Mouse (Mus musculus): ENCODE data around the gene Tlcd1. TPM values are rescaled to one million over a fixed set of nuclear protein-coding genes. Genes with fewer than 3 reads are reported as not detected.

The Tlcd1 gene
- polyA plus RNA-seq, 1 experiment from 2014 or later: 9.4 TPM

Small RNA genes lying within 50 kb of the gene (microRNA-seq; reads per million reads assigned to microRNA genes)
- 0.81 reads per million for gene Mir7653

Other genes starting within 250 kb of the Tlcd1 start
- gene Sez6, start 245.9 kb upstream of the Tlcd1 start, polyA plus RNA-seq (2016; fragmentation: Nextera tagmentation; extraction: Ambion mirVana): 47.3 and 48.7 TPM in 2 replicates
- 30.6 and 30.7 TPM in 2 replicates for gene Phf12, start 194.0 kb upstream of the Tlcd1 start, polyA plus RNA-seq (2016; fragmentation: Nextera tagmentation; extraction: Ambion mirVana)
- gene Dhrs13, start 144.4 kb upstream of the Tlcd1 start, polyA plus RNA-seq (2016; fragmentation: Nextera tagmentation; extraction: Ambion mirVana): 24.2 and 24.8 TPM in 2 replicates
- 65.2 and 73.2 TPM in 2 replicates for gene Flot2, start 138.8 kb upstream of the Tlcd1 start, polyA plus RNA-seq (2016; fragmentation: Nextera tagmentation; extraction: Ambion mirVana)
- gene Eral1, start 96.3 kb upstream of the Tlcd1 start, polyA plus RNA-seq (2016; fragmentation: Nextera tagmentation; extraction: Ambion mirVana): 31.5 and 31.8 TPM in 2 replicates
- gene Fam222b, start 82.1 kb upstream of the Tlcd1 start, polyA plus RNA-seq (2016; fragmentation: Nextera tagmentation; extraction: Ambion mirVana): 24.3 and 28.0 TPM in 2 replicates
- gene Traf4, start 11.1 kb upstream of the Tlcd1 start, polyA plus RNA-seq (2016; fragmentation: Nextera tagmentation; extraction: Ambion mirVana): 149 and 152 TPM in 2 replicates
- gene Nek8, start within 50 bp of the Tlcd1 start, polyA plus RNA-seq (2016; fragmentation: Nextera tagmentation; extraction: Ambion mirVana): 10.7 and 12.9 TPM in 2 replicates
- gene Rpl23a, start 6.9 kb downstream of the Tlcd1 start, polyA plus RNA-seq (2016; fragmentation: Nextera tagmentation; extraction: Ambion mirVana): 894 and 983 TPM in 2 replicates
- gene Rab34, start 11.7 kb downstream of the Tlcd1 start, polyA plus RNA-seq (2016; fragmentation: Nextera tagmentation; extraction: Ambion mirVana): 75.2 and 81.0 TPM in 2 replicates
- gene Proca1, start 16.7 kb downstream of the Tlcd1 start, polyA plus RNA-seq (2016; fragmentation: Nextera tagmentation; extraction: Ambion mirVana): 2.8 and 3.0 TPM in 2 replicates
- 55.2 and 58.0 TPM in 2 replicates for gene Sdf2, start 69.0 kb downstream of the Tlcd1 start, polyA plus RNA-seq (2016; fragmentation: Nextera tagmentation; extraction: Ambion mirVana)
- gene Supt6, start 69.3 kb downstream of the Tlcd1 start, polyA plus RNA-seq (2016; fragmentation: Nextera tagmentation; extraction: Ambion mirVana): 39.9 and 44.1 TPM in 2 replicates
- 80.4 and 80.7 TPM in 2 replicates for gene 2610507B11Rik, start 85.0 kb downstream of the Tlcd1 start, polyA plus RNA-seq (2016; fragmentation: Nextera tagmentation; extraction: Ambion mirVana)
- gene BC030499, start 114.1 kb downstream of the Tlcd1 start, polyA plus RNA-seq (2016; fragmentation: Nextera tagmentation; extraction: Ambion mirVana): 0.34 and 0.51 TPM in 2 replicates
- 29.4 and 35.9 TPM in 2 replicates for gene Spag5, start 124.8 kb downstream of the Tlcd1 start, polyA plus RNA-seq (2016; fragmentation: Nextera tagmentation; extraction: Ambion mirVana)
- gene Aldoc, start 146.3 kb downstream of the Tlcd1 start, polyA plus RNA-seq (2016; fragmentation: Nextera tagmentation; extraction: Ambion mirVana): 16.8 and 20.1 TPM in 2 replicates
- 76.9 and 77.1 TPM in 2 replicates for gene Pigs, start 151.7 kb downstream of the Tlcd1 start, polyA plus RNA-seq (2016; fragmentation: Nextera tagmentation; extraction: Ambion mirVana)
- 86.0 and 92.7 TPM in 2 replicates for gene Unc119, start 166.8 kb downstream of the Tlcd1 start, polyA plus RNA-seq (2016; fragmentation: Nextera tagmentation; extraction: Ambion mirVana)
- gene Foxn1, start 209.8 kb downstream of the Tlcd1 start, polyA plus RNA-seq (2016; fragmentation: Nextera tagmentation; extraction: Ambion mirVana): not detected in 2 replicates
- not detected in 2 replicates for gene Slc13a2, start 245.5 kb downstream of the Tlcd1 start, polyA plus RNA-seq (2016; fragmentation: Nextera tagmentation; extraction: Ambion mirVana)